Mouse (Mus musculus): ENCODE measurements at regions not wholly inside any gene's neighbourhood (a gene's known extent, or its start where the extent isn't known, plus 50 kb on each side); places are given as distances from the start of the nearest gene placed in this dataset.
"Not testable (repeated sequence)": the region's sequence is repeated elsewhere in the genome, so short reads cannot be mapped to it uniquely, and the experiment has no call there.

GRCm38 (mm10) chr3:18295921-18296320 is 347.7 kb downstream of the Cypt12 start:
- DNase-seq (ENCODE audit: low read depth), result no peak

- no peak for DNase-seq (ENCODE audit: low read depth)
Measured at GRCm38 (mm10) chr3:18298699-18299098, 350.5 kb downstream of the Cypt12 start.

GRCm38 (mm10) chr3:18299502-18299901 is 351.3 kb downstream of the Cypt12 start:
- no peak for DNase-seq (ENCODE audit: low read depth)

- DNase-seq (ENCODE audit: low read depth), result no peak
Measured at GRCm38 (mm10) chr3:18319433-18319832, 371.2 kb downstream of the Cypt12 start.

- DNase-seq (ENCODE audit: low read depth), result no peak
Measured at GRCm38 (mm10) chr3:18333182-18333581, 385.0 kb downstream of the Cypt12 start.

GRCm38 (mm10) chr3:18339189-18339588 is 391.0 kb downstream of the Cypt12 start:
- no peak for DNase-seq (ENCODE audit: low read depth)

GRCm38 (mm10) chr3:18341757-18342156 is 393.5 kb downstream of the Cypt12 start:
- no peak for DNase-seq (ENCODE audit: low read depth)

- no peak for DNase-seq (ENCODE audit: low read depth)
Measured at GRCm38 (mm10) chr3:18378014-18379005, 430.1 kb downstream of the Cypt12 start.

- DNase-seq (ENCODE audit: low read depth), result no peak
Measured at GRCm38 (mm10) chr3:18421886-18422575, 473.8 kb downstream of the Cypt12 start.

GRCm38 (mm10) chr3:18428908-18429307 is 480.7 kb downstream of the Cypt12 start:
- no peak for DNase-seq (ENCODE audit: low read depth)

- DNase-seq (ENCODE audit: low read depth), result no peak
Measured at GRCm38 (mm10) chr3:18438845-18439244, 490.6 kb downstream of the Cypt12 start.

GRCm38 (mm10) chr3:18452197-18452933 is 504.2 kb downstream of the Cypt12 start:
- DNase-seq (ENCODE audit: low read depth), result no peak

GRCm38 (mm10) chr3:18453220-18453985 is 505.2 kb downstream of the Cypt12 start:
- DNase-seq (ENCODE audit: low read depth), result no peak

GRCm38 (mm10) chr3:18453986-18454291 is 505.7 kb downstream of the Cypt12 start:
- DNase-seq (ENCODE audit: low read depth), result no peak

- DNase-seq (ENCODE audit: low read depth), result not testable (repeated sequence)
Measured at GRCm38 (mm10) chr3:18454558-18455191, 506.5 kb downstream of the Cypt12 start.

- no peak for DNase-seq (ENCODE audit: low read depth)
Measured at GRCm38 (mm10) chr3:18456033-18456690, 508.0 kb downstream of the Cypt12 start.

GRCm38 (mm10) chr3:18460267-18460666 is 512.1 kb downstream of the Cypt12 start:
- DNase-seq (ENCODE audit: low read depth), result no peak

GRCm38 (mm10) chr3:18471846-18472245 is 523.6 kb downstream of the Cypt12 start:
- DNase-seq (ENCODE audit: low read depth), result no peak

- DNase-seq (ENCODE audit: low read depth), result no peak
Measured at GRCm38 (mm10) chr3:18479557-18479956, 531.3 kb downstream of the Cypt12 start.

GRCm38 (mm10) chr3:18482006-18482405 is 533.8 kb downstream of the Cypt12 start:
- no peak for DNase-seq (ENCODE audit: low read depth)

- DNase-seq (ENCODE audit: low read depth), result no peak
Measured at GRCm38 (mm10) chr3:18488886-18489285, 540.7 kb downstream of the Cypt12 start.
